Mouse (Mus musculus) brain, embryonic 14.5 days (tissue): ENCODE data around the gene Pax8. TPM values are rescaled to one million over a fixed set of nuclear protein-coding genes. Genes with fewer than 3 reads are reported as not detected.
A peak's percentile ranks its signal among the peaks of the same experiment; 100 is the strongest.

Experiments
- DNase-seq: peaks from one replicate; pipeline ENCODE4 v3.0.0-alpha.2; 2011; ENCODE audit warnings: low read depth
- CTCF ChIP-seq: fragments of 200-500 bp; IDR thresholded peaks from 2 replicates; pipeline ENCODE4 v1.5.1; 2012; ENCODE audit warnings: inconsistent platforms, mild to moderate bottlenecking, moderate library complexity, borderline replicate concordance; ENCODE audit not compliant: insufficient read depth, insufficient read length; ENCODE audit errors: extremely low read depth
- POLR2A ChIP-seq: fragments of 200-500 bp; IDR thresholded peaks from 2 replicates; pipeline ENCODE4 v1.6.1; 2012; ENCODE audit warnings: mild to moderate bottlenecking, inconsistent platforms, borderline replicate concordance; ENCODE audit not compliant: poor library complexity, insufficient read depth, insufficient read length, severe bottlenecking; ENCODE audit errors: extremely low read depth
- polyA plus RNA-seq: library from polyadenylated mRNA; depleted of rRNA; stranded (reverse); fragments of >200 nt; gene quantifications from 2 replicates; pipeline ENCODE4 v1.2.3, GENCODE M21; 2012; rRNA removed

Gene Pax8
- 1.9 and 9.4 TPM in 2 replicates for polyA plus RNA-seq

- TF ChIP-seq POLR2A (no peak), CTCF (no peak)
- DNase-seq: peak; percentile 12
These were observed at the start of gene Pax8 for GRCm38 (mm10) chr2:24475420-24475819. Pax8 (minus strand) TSS chr2:24475599.

- peak; percentile 87 for DNase-seq
- no peak for TF ChIP-seq CTCF
- TF ChIP-seq POLR2A: no peak
These were observed 46.2 kb upstream of the Pax8 start for GRCm38 (mm10) chr2:24521430-24522226.

DNA sequence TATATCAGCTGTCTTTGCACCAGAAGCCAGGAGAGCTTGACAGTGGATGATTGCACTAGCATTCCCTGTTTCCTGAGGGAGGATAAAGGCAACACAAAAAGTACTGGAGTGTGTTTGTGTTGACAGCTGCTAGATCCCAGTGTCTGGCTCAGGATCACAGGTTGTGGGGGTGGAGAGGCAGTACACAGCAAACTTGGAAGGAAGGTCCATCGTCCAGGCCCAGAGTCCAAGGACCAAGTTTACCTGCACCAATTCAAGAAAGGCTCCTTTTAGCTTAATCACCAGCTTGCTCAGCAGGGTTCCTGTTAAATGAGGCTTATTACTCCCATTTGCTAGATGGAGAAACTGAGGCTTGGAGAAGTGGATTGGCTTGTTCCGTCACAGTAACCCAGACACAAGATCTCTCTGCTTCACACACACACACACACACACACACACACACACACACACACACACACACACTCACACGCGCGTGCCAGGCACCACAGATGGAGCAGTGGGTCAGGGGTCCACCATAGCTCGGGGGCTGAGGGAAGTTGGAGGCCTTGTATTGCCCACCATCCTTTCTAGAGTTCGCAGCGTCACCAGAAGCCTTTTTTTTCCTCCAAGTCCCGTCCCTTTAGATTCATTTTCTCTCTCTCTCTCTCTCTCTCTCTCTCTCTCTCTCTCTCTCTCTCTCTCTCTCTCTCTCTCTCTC is 45.3 kb upstream of the Pax8 start:
- TF ChIP-seq POLR2A (no peak), CTCF (no peak)
- peak; percentile 39 for DNase-seq

- no peak for DNase-seq
- TF ChIP-seq CTCF: no peak
- TF ChIP-seq POLR2A: no peak
These were observed 41.5 kb upstream of the Pax8 start for GRCm38 (mm10) chr2:24516946-24517345.

- DNase-seq: peak; percentile 50
- no peak for TF ChIP-seq CTCF
- TF ChIP-seq POLR2A: no peak
These were observed 32.0 kb upstream of the Pax8 start for GRCm38 (mm10) chr2:24507359-24507758.

DNA sequence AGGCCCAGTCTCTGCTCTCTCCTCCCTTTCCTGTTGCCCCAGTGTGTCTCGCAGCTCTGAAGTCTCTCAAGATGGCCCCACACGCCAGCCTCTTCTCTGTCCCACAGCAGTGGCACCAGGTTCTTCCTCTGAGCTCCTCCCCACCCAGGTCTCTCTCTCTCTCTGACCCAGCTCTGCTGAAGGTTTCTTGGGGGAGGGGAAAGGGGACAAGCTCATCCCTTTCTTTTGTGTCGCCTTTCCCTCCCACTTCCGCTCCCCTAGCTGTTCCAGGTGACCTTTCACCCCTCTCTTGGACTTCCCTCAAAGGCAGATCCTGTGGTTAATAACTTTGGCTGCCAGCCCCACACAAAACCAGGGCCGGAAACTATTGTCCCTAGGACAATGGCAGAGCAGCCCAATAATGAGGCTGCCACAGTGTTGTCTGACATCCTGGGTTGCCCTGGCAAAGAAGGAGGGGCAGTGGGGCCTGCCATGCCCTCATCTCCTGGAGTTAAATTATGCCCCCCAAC is 27.6 kb upstream of the Pax8 start:
- no peak for TF ChIP-seq CTCF
- no peak for TF ChIP-seq POLR2A
- DNase-seq: peak; percentile 72

DNA sequence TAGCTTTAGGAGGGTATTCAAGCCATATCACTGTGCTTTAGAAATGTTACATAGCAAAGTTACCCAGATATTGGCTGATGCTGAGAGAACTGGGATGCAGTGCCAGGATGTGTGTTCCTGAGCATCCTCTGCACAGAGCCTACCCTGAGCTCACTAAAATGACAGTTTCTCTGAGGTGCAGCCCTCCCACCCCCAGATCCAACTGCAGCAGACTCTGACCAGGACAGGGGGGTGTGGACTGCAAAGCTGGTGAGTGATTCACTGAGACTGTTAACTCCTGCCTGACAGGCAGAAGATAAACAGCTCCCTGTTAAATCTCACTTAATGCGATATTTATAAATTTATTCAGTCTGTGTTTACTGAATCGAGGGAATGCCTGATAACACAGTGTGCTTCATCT is 25.5 kb upstream of the Pax8 start:
- TF ChIP-seq POLR2A (no peak), CTCF (no peak)
- no peak for DNase-seq

- DNase-seq: peak; percentile 34
These were observed 15.2 kb upstream of the Pax8 start for GRCm38 (mm10) chr2:24490564-24490963.

GRCm38 (mm10) chr2:24488660-24489059 is 13.3 kb upstream of the Pax8 start:
- TF ChIP-seq POLR2A (no peak), CTCF (no peak)
- DNase-seq: no peak

More at GRCm38 (mm10) chr2:24490564-24490963, 15.2 kb upstream of the Pax8 start:
- TF ChIP-seq CTCF: peak; percentile 54; the same call in 1 of the 2 replicates
- no peak for TF ChIP-seq POLR2A

- no peak for DNase-seq
- TF ChIP-seq POLR2A (no peak), CTCF (no peak)
These were observed 11.8 kb upstream of the Pax8 start for GRCm38 (mm10) chr2:24487056-24487825.

DNA sequence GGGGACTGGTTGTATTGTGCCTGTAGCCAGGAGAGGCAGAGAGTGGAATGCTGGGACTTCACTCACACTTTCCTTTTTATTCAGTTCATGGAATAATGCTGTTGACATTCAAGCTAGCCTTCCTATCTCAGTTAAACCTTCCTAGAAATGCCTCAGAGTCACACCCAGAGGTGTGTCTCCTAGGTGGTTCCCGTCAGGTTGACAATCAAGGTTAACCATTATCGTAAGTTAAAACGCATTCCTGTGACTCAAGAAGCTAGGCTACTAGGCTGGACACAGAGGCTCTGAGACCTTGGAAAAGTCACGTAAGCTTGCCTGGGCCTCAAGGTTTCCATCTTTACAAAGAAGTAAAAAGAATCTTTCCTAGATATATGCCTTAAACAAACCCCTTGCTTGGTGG is 10.0 kb upstream of the Pax8 start:
- no peak for DNase-seq
- TF ChIP-seq CTCF (no peak), POLR2A (no peak)
